Mouse (Mus musculus): ENCODE measurements around the gene Shld2.

- no peak for TF ChIP-seq POLR2A (IDR thresholded peaks at IDR 0.05; ENCODE audit: insufficient read depth, low read depth, low read length)
- no peak for TF ChIP-seq CTCF (IDR thresholded peaks at IDR 0.05; ENCODE audit: insufficient read depth, low read depth, low read length)
These were observed 42.2 kb downstream of the Shld2 start for GRCm38 (mm10) chr14:34268046-34268445.
